Mouse (Mus musculus): ENCODE measurements at regions not wholly inside any gene's neighbourhood (a gene's known extent, or its start where the extent isn't known, plus 50 kb on each side); places are given as distances from the start of the nearest gene placed in this dataset.

GRCm38 (mm10) chr7:76127641-76128111 is 102.0 kb upstream of the Agbl1 start:
- TF ChIP-seq CTCF (IDR thresholded peaks at IDR 0.05; ENCODE audit: low read depth) (no peak), EP300 (IDR thresholded peaks at IDR 0.05; ENCODE audit: low read depth) (no peak)

All from liver, embryonic 14.5 days (tissue).